Mouse (Mus musculus) left cerebral cortex, postnatal 36 days (tissue): ENCODE results near the gene Ift140. TPM values are rescaled to one million over a fixed set of nuclear protein-coding genes. Genes with fewer than 3 reads are reported as not detected.

Experiments used
- DNase-seq, 2 experiments: peaks; one replicate each; pipeline ENCODE4 v3.0.0; 2021 to 2022; ENCODE audit warnings: low spot score in 2 of 2, mixed read lengths in 1 of 2
- intact Hi-C: fragments of 180-260 bp; cut with DNase I; formaldehyde crosslinking; loops from one replicate; pipeline ENCODE4 v1.15.1; 2025
- total RNA-seq, 2 experiments: library from RNA; stranded (reverse); gene quantifications; 2 replicates each; pipeline ENCODE4 v1.2.3; 2021

The Ift140 gene
- total RNA-seq, 2 experiments from 2014 or later, result 18.6 to 25.5 TPM

DNA sequence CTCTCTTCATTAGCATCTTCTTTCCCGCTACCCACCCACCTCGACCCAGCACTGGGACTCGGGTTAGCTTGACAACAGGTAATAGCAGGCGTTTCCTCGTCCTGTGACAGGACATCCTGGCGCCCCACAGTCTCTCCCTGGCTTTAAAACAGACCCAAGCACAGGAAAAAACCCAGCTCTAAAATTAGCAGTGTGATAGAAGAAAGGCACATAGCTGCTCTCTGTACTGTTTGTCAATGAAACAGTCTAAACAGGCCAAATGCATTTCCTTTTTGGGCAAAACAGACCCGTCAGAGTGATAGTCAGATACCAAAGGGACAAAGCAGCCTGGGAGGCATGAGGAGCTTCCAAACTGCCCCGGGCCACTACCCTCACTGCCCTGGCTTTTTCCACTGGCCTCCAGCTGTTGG, 51.6 kb downstream of the Ift140 start:
- intact Hi-C loops, result no loop called here
- DNase-seq, result no peak

DNA sequence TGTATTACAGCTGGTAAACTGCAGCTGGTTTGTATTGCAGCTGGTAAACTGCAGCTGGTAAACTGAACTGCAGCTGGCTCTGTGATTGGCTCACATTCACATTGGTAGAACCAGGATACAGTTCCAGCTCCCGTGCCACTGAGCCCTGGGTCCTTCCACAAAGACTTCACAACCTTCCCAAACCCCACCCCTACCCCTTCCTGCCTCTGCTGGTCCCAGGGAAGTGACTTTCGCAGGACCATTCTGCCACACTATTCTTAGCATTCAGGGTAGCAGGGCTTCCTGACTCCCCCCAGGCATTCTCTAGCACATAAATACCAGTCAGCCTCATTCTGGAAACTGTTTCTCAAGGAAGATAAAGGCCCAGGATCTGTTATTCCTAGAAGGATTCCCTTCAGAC, 52.8 kb downstream of the Ift140 start:
- intact Hi-C loops, result no loop called here
- DNase-seq, result no peak

DNA sequence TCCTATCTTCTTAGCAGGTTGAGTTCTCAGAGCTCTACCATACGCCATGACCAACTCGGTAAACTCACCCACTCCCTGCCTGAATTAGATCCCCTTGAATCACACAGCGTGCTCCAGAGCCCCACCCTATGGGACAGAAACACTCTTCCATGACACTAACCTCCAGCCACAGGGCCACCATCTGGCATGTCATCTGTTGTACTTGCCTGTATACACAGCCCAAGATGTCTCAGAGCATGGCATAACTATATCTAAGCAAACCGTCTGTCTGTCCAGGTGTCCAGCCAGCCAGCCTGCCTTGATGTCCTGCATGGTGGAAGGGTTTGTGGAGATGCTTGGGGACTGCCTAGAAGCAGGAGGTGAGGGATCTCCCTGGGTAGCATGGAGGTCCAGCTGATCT, 61.0 kb downstream of the Ift140 start:
- intact Hi-C loops, result no loop called here
- DNase-seq, result no peak

DNA sequence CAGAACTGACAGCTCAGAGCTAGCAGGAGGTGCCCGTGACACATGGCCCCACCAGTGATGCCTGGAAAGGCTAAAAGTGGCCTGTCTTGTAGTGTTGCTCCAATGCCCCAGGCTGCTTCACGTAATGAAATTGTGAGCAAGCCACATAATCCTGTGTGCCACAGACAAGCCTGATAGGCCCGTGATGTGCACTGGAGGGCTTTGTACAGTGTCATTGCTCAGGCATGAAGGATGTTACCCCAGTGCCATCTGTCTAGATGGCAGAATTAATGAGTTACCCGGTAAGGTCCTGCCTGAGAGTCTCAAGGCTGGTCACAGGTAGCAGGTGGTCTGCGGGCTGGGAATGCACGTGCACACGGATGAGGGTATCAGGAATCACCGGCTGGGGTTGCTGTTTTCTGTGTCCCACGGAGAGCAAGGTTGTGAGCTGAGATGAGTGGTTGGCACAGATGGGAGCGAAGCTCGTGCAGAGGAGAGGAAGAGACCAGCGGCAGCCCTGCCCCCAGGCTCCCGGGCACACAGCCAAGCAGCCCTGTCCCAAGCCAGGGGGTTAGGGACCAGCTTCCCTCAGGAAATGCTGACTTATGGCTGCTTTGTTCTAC, 62.0 kb downstream of the Ift140 start:
- intact Hi-C loops, result no loop called here
- DNase-seq, result peak; percentile 38 to 40

DNA sequence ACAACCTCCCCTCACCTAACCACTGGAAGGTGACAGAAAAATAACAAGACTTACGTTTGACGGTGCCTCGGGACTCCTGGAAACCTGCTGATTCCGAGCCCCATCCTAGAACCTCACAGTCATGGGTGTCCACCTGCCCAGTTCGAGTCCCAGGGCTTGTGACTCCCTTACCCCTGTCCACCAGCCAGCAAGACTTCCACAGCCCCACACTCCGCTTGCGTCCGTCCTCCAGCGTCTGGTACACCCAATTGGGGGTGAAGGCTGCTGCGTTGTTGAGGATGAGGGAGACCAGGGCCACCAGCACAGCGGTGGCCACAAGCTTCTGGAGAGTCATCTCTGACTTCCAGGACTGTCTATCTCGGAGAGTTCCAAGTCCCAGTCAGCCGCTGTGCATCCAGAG, 64.3 kb downstream of the Ift140 start:
- intact Hi-C loops, result loop anchor here (5.0 kb wide), 1 partner anchor 38 kb away; no protein-coding TSS in a partner anchor
- no peak for DNase-seq

DNA sequence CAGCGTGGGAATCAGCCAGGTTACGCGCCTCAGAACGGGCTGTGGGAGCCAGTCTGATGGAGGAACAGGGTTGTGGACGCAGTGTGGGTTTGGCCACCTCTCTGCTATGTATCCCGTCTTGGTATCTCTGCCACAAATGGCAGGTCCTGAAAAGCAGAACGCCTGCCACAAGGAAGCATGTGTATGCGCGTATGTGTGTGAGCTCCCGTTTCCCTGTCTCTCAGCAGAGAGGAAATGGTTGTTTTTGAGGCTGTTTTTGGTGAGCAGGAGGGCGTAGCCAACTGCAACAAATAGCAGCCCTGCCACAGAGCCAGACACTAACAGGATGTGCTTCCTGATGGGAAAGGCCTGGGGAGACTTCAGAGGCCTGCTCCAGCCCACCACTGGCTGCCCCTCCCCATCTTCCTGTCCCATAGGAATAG, 65.1 kb downstream of the Ift140 start:
- intact Hi-C loops, result loop anchor here (5.0 kb wide), 1 partner anchor 39 kb away; no protein-coding TSS in a partner anchor
- DNase-seq, result no peak

DNA sequence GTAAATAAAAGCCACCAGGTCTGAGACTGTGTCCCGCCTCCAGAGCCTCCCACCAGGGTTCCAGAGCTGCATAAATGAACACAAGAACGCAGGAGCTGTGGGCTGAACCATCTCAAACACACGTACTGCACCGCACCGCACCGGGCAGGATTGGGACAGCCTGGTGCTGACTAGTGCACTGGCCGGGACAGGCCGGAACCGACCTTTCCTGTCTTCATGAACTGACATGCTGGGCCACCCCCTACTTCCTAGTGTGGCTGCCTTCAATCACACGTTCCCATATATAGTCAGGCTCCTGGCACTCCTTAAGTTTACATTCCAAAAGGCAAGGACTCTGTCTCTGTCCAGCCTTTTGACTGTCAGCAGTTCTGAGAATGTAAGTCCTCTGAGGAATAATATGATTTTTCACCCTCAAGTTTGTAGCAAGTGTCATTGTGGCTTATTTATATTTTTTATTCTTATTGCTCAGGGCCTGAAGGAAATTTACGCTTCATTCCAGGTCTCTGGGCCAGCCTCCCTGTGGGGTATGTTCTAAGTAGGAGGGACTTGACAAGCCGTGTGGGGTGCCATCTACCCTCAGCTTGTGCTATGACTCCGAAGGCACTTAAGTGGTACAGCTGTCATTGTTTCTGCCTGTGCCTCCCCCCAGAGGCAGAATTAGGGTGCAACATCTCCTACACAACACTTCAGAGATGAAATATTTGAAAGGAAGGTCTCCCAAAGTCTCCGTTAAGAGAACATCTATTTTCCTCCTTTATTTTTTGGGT, 66.4 kb downstream of the Ift140 start:
- DNase-seq, result no peak
- intact Hi-C loops, result loop anchor here (5.0 kb wide), 1 partner anchor 40 kb away; no protein-coding TSS in a partner anchor

DNA sequence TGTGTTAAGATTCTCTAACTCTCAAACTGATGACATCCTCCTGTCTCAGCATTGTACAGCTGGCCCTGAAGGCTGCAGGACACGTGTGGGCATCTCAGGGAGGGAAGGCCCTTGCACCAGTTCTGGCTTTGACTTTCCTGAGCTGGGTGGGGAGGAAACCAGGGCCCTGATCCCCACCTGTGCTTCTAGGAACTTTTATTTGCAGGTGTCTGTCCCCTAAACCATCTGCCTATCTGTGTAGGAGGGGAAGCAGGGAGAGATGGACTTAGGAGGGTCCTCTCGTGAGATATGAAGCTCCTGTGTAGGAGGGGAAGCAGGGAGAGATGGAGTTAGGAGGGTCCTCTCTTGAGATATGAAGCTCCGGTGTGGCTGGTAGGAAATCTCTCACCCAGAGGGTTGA, 67.0 kb downstream of the Ift140 start:
- intact Hi-C loops, result loop anchor here (5.0 kb wide), 1 partner anchor 41 kb away; no protein-coding TSS in a partner anchor
- DNase-seq, result no peak

DNA sequence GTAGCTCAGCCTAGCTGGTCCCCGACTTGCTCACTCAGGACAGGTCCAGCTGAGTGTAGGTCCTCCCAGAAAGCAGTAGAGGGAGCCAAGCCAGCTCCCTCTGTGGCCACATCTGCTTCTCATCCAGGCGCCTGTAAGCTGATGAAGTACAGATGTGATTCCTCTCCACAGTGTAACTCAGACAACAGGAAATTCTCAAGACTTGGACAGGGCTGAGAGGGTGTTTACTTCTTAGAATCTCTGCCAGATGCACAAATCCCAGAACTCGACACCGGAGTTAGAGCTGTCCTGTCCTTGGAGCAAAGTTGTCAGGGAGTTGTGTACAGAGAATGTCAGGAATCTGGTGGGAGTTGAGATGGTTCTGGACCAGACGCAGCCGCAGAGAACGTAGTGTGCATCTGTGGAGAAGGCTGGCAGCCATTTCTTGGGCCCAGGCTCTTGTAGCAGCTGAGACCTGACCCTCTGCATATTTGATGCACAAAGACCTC, 67.6 kb downstream of the Ift140 start, which contains the start of gene Tmem204:
Gene Tmem204, minus strand, starts transcription at position 148 of the 488 bp plus-strand sequence.
- DNase-seq, result no peak
- intact Hi-C loops, result loop anchor here (5.0 kb wide), 1 partner anchor 41 kb away; no protein-coding TSS in a partner anchor

DNA sequence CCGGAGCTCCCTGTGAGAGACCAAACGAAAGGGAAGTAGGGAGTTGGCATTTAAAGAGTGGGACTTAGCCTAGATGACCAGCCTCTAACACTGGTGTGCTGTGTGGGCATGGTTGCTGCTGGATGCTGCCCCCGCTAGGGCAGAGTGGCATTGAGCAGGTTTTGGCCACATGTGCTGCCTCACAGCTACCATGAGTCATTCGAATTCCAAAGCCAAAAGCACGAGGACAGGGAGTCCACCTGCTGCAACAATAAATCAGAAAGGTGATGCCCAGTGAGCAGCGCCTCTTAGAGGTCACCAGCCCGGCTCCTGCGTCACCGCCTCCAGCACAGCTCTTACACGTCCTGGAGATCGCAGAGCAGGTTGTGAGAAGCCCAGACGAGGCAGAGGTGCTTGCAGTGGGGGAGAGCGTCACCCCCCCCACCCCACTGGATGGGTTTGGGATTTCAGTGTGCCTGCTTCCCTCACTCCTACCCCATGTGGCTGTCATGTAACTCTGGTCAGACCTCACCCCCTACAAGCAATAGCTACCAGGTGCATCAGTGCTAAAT, 69.0 kb downstream of the Ift140 start:
- DNase-seq, result no peak
- intact Hi-C loops, result loop anchor here (5.0 kb wide), 1 partner anchor 43 kb away; no protein-coding TSS in a partner anchor

DNA sequence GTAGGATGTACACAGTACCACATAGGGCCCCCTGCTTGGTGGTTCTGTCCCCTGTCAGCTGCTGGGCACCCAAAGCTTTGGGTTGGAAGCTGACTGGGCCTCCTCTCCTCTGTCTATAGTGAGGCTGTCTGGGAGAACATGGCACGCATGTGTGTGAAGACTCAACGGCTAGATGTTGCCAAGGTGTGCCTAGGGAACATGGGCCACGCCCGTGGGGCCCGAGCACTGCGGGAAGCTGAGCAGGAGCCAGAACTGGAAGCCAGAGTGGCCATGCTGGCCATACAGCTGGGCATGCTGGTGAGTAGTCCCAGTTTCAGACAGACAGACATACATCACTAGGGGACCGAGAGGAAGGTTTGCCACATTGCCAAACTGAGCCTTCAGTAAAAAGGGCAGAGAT, 70.8 kb downstream of the Ift140 start:
- no peak for DNase-seq
- intact Hi-C loops, result no loop called here

DNA sequence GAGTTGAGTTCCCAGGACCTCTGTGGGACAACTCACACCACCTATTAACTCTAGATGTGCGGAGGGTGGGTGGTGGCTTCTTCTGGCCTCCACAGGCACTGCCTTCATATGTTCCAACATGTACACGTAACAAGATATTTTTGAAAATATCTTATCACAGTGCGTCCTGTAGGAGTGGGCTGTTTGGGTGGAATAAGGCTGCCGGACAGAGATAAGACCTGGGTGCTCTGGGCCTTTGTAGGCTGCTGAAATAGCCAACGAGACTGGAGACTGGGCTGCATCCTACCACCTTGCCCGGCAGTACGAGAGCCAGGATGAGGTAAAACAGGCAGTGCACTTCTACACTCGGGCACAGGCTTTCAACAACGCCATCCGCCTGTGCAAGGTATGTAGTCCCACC, 73.3 kb downstream of the Ift140 start:
- intact Hi-C loops, result no loop called here
- DNase-seq, result no peak

DNA sequence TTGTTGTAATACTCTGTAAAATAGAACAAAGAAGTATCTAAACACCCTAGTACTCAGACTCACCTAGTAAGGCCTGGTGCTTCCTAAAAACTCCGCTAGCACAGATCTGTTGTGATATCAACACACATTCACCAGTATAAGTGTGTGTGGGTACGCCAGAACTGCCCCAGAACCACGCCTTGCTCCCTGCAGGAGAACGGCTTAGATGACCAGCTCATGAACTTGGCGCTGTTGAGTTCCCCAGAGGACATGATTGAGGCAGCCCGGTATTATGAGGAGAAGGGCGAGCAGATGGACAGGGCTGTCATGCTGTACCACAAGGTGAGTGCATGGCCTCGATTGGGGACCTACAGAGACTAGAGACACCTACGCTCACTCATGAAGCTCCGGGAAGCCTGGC, 74.6 kb downstream of the Ift140 start:
- DNase-seq, result no peak
- intact Hi-C loops, result no loop called here

DNA sequence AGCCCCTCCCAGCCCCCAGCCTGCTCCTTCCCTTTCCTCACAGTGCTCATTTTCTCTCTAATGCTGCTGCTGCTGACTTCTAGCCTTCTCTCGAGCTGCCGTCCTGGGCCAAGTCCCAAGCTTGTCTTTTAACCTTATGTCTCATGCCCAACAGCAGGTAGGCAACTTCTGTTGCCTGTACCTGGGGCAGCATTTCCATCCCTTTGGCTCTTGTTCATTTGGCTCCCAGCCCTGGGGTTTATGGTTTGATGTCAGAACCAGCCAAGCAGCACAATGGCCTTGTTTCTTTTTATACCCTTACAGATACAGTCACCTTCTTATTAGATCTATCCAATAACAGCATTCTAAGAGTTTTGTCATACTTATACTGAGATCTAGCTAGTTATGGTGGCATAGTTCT, 80.3 kb downstream of the Ift140 start:
- DNase-seq, result no peak
- intact Hi-C loops, result no loop called here

DNA sequence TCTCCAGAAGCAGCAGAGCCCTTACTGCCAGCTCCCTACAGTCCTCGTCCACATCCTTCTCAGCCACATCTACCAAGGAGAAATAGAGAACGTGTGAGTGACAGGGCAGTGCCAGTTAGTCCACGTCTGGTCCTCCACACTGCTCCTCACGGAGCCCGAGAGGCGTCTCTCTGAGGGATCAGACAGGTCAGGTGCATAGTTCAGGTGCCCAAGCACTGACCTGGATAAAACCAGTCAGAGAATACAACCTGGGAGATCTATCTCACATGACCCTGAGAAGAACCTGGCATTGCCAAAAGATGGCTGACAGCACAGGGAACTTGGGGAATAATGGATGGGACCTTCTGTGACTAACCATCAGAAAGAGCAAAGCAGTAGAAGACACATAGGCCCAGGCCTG, 84.2 kb downstream of the Ift140 start:
- DNase-seq, result no peak
- intact Hi-C loops, result no loop called here

DNA sequence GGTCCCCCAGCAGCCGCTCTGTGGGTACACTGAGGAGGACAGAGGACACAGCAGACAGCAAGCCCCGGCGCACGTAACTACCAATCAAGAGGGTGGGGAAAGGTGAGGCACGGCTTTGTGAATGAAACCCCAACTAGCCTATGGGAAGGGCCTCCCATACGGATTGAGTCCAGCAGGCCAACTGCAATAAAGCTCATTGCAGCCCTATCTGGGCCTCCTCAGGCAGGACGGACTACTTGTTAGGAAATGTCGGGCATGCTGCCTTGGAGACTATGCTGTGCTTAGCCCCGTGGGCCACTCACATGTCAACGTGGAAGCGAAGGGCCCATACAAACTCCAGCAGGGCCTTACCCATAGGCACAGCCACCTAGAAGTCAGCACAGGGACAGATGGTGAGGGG, 85.5 kb downstream of the Ift140 start:
- no peak for DNase-seq
- intact Hi-C loops, result no loop called here

DNA sequence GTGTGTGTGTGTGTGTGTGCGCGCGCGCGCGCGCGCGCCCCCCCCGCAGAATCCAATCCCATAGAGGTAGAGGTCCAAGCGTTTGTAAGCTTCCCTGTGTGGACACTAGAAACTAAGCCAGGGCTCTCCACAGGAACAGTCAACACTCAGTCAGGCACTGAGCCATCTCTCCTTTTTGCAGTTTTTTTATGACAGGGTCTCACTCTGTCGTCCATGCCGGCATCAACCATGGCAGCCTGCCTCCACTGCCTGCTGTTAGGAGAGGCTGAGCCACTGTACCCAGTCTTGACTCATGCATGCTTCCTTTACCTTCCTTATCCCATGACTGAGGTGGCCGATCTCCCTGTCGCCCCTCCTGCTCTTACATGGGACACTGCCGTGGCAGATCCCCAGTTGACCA, 91.9 kb downstream of the Ift140 start:
- intact Hi-C loops, result no loop called here
- no peak for DNase-seq

DNA sequence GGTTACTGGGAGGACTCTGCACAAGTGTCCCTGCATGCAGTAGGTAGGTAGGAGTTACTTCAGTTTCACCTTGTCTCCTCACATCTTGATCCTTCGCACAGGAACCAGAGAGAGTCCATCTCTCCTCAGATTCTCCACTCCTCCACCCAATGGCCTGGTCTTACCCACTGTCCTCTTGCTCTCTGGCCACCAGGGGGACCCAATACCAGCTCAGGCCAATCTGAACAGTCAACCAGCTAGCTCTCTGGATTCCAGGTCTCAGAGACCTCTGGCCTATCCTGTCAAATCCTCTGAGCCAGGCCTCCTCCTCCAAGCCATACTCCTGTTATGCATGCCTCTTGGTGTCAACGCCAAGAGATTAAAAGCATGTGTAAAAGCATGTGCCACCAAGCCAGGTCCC, 93.7 kb downstream of the Ift140 start:
- intact Hi-C loops, result no loop called here
- no peak for DNase-seq

DNA sequence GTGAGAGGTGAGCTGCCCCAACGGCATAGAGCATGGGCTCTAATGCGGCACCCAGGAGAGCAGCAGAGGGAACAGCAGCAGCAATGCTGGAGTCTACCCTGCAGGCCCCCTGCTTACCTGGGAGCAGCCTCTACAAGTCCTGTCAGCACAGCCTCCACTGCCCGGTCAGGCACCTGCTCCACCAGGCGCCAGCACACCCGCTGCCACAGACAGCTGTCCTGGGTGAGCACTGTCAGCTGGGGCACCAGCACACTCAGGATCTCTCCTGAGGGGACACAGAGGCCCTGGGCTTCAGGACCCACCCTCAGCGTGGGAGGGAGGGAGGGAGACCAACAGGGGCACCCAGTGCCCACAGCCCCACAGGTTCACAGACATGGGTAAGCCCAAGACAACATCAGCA, 94.7 kb downstream of the Ift140 start:
- no peak for DNase-seq
- intact Hi-C loops, result no loop called here

DNA sequence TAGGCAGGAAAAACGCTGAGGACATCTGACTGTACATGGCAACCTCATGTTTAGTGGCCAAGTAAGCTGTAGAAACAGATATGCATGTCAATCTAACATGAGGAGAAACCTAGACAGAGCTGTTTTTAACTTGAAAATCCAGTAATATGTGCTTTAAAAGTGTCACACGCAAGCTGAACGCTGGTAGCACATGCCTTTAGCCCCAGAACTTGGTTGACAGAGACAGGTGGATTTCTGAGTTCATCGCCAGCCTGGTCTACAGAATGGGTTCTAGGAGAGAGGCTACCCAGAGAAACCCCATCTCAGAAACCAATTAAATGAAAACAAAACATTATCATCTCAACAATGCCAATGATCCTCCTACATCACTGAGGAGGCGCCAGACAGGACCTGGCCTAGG, 95.3 kb downstream of the Ift140 start:
- intact Hi-C loops, result no loop called here
- no peak for DNase-seq
